Mouse (Mus musculus) neural tube, embryonic 13.5 days (tissue): ENCODE measurements around the gene Cald1. TPM values are rescaled to one million over a fixed set of nuclear protein-coding genes. Genes with fewer than 3 reads are reported as not detected.

Experiments used
- ATAC-seq: fragments of 200-750 bp; cut with Nextera tagmentation; 2 replicates; pipeline ENCODE4 v1.8.0; 2017; ENCODE audit warnings: low read depth, mild to moderate bottlenecking, moderate TSS enrichment, moderate library complexity
- H3K27ac ChIP-seq: fragments of 300-500 bp; sonication (generic); replicated peaks from 2 replicates; pipeline ENCODE4 v1.5.1; 2015; ENCODE audit warnings: moderate library complexity, mild to moderate bottlenecking, inconsistent platforms
- H3K27me3 ChIP-seq: fragments of 300-500 bp; sonication (generic); 2 replicates; pipeline ENCODE4 v1.6.1; 2015; ENCODE audit warnings: mild to moderate bottlenecking, inconsistent platforms
- H3K36me3 ChIP-seq: fragments of 300-500 bp; sonication (generic); 2 replicates; pipeline ENCODE4 v1.6.1; 2015; ENCODE audit warnings: mild to moderate bottlenecking, inconsistent platforms
- H3K4me1 ChIP-seq: fragments of 300-500 bp; sonication (generic); replicated peaks from 2 replicates; pipeline ENCODE4 v1.6.1; 2015; ENCODE audit warnings: inconsistent platforms
- H3K4me2 ChIP-seq: fragments of 300-500 bp; sonication (generic); 2 replicates; pipeline ENCODE4 v1.6.1; 2015; ENCODE audit warnings: inconsistent platforms, mild to moderate bottlenecking, moderate library complexity
- H3K4me3 ChIP-seq: fragments of 300-500 bp; sonication (generic); 2 replicates; pipeline ENCODE4 v1.5.1; 2015; ENCODE audit warnings: mild to moderate bottlenecking, inconsistent platforms
- H3K9ac ChIP-seq: fragments of 300-500 bp; sonication (generic); 2 replicates; pipeline ENCODE4 v1.6.1; 2015; ENCODE audit warnings: moderate library complexity, mild to moderate bottlenecking, inconsistent platforms
- H3K9me3 ChIP-seq: fragments of 300-500 bp; sonication (generic); 2 replicates; pipeline ENCODE4 v1.6.1; 2016; ENCODE audit warnings: inconsistent platforms
- WGBS: fragments of 180-500 bp; shearing (Covaris S2); methylation state at CpG from one replicate; pipeline ENCODE4 v1.1.7; 2015; 5-methylcytosine and 5-hydroxymethylcytosine counted together
- polyA plus RNA-seq: library from polyadenylated mRNA; unstranded; fragments of >200 nt; fragmentation: Nextera tagmentation; extraction: Ambion mirVana; gene quantifications from 2 replicates; pipeline ENCODE4 v1.2.1, GENCODE M21; 2015

Cald1 gene
- polyA plus RNA-seq, 1 experiment from 2014 or later, result 92.0 TPM

DNA sequence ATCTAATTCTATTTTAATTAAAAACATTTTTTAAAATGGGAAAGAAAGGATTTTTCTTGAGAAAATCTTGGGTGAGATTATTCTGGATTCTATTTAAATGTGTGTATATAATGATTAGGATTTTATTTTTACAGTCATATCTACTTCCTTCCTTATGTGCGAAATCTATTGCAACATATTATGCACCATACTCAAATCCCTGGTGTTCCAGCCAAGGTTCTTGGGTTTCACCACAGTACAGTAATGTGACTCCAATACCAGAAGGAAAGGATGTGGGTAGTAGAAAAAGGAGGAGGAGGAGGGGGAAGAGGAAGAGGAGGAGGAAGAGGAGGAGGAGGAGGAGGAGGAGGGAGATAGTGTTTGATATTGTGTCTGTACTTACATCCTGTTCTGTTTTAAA is 184.2 kb downstream of the Cald1 start:
- Histone ChIP-seq H3K27ac (no peak overlapping the region), H3K9ac (no peak overlapping the region), H3K36me3 (peaks cover 7% of the 10 kb centered on the region), H3K9me3 (no peaks in the 10 kb centered on the region), H3K4me2 (no peak overlapping the region), H3K27me3 (no peaks in the 10 kb centered on the region), H3K4me1 (0 out of 2 replicates have a peak, but pooled peaks cover 3% of the 10 kb centered on the region), H3K4me3 (no peak overlapping the region)
- 90% methylated on average over 1 of the region's 1 CpGs for whole genome bisulfite sequencing
- no peak for ATAC-seq

DNA sequence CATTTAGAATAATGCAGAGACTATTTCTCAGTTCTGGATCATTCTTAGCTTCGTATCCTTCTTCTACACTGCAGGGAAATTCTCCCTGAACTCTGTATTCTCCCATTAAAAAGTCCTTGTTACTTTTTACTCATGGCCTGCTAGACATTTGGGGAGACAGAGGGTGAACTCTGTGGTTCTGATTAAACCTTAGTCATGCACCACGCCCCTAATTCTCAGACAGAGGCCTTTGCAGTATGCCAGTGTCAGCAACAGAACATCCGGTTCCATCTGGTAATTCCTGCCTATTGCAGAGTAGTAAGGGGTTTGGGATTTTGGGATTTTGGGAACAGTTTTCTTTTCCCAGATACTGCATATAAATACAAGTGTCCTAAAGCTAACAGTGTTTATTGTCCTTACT is 198.6 kb downstream of the Cald1 start:
- no peak overlapping the region for H3K27ac ChIP-seq
- WGBS, result 88% methylated on average over 3 of the region's 3 CpGs
- H3K36me3 ChIP-seq, result no peaks in the 10 kb centered on the region
- H3K4me3 ChIP-seq, result no peak overlapping the region
- no peak for ATAC-seq
- H3K4me1 ChIP-seq, result no peaks in the 10 kb centered on the region
- no peaks in the 10 kb centered on the region for H3K27me3 ChIP-seq
- no peak overlapping the region for H3K9ac ChIP-seq
- no peaks in the 10 kb centered on the region for H3K9me3 ChIP-seq
- H3K4me2 ChIP-seq, result no peak overlapping the region

DNA sequence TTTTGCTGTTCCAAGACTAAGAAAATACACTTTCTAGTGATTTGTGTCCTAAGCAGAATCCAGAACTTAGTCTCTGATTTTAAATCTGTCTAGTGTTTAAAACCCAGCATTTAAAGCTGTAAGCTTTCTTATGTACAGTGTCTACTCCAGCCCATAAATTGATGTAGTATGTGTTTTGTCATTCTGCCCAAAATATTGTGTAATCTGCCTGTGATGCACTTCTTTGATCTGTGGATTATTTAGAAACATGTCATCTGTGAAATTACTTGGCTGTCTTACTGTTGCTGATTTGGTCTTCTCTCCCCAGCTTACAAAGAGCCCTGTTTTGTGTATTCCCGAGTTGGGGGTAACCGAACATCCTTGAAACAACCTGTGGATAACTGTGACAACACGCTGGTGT is 199.6 kb downstream of the Cald1 start:
- no peaks in the 10 kb centered on the region for H3K27me3 ChIP-seq
- H3K9ac ChIP-seq, result no peak overlapping the region
- WGBS, result 81% methylated on average over 3 of the region's 3 CpGs
- H3K36me3 ChIP-seq, result no peaks in the 10 kb centered on the region
- no peak overlapping the region for H3K4me3 ChIP-seq
- no peak overlapping the region for H3K4me2 ChIP-seq
- ATAC-seq, result no peak
- no peak overlapping the region for H3K27ac ChIP-seq
- no peaks in the 10 kb centered on the region for H3K9me3 ChIP-seq
- H3K4me1 ChIP-seq, result no peaks in the 10 kb centered on the region

DNA sequence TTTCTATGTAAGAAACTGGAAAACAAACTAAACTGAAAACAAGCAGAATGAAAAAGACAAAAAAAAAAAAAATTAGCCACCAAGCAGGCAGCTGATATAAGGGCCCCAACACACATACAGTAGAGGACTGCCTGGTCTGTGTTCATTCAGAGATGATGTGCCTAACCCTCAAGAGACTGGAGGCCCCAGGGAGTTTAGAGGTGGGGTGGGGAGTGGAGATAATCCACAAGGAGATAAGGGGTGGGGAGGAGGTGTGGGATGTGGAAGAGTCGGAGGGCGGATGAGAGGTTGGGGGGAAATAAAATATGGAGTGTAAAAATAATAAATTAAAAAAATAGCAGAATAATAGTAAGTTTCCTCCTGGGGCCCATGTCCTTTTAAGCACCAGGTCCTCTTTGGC is 207.3 kb downstream of the Cald1 start:
- Histone ChIP-seq H3K27me3 (no peaks in the 10 kb centered on the region), H3K36me3 (no peaks in the 10 kb centered on the region), H3K9me3 (no peaks in the 10 kb centered on the region), H3K9ac (no peak overlapping the region), H3K4me1 (no peaks in the 10 kb centered on the region), H3K4me2 (no peak overlapping the region), H3K4me3 (no peak overlapping the region), H3K27ac (no peak overlapping the region)
- no peak for ATAC-seq
- 86% methylated on average over 2 of the region's 2 CpGs for WGBS

DNA sequence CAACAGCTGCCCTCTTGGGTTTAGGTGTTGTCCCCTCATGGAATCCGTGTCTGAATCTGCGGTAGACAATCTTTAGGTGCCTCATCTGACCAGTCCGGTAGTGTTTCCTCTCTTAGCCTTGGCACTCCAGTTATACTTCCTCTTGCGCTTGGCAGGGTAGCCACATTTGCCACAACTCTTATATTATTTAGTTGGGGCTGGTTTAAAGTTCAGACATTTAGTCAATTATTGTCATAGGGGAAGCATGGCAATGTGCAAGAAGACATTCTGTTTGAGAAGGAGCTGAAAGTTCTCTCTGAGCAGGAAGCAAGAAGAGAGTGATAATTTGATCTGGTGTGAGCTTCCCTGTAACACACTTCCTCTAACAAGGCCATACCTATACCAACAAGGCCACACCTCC is 212.4 kb downstream of the Cald1 start:
- Histone ChIP-seq H3K4me3 (no peak overlapping the region), H3K9me3 (no peaks in the 10 kb centered on the region), H3K4me1 (no peaks in the 10 kb centered on the region), H3K9ac (no peak overlapping the region), H3K36me3 (no peaks in the 10 kb centered on the region), H3K27me3 (no peaks in the 10 kb centered on the region), H3K27ac (no peak overlapping the region), H3K4me2 (no peak overlapping the region)
- no peak for ATAC-seq
- 93% methylated on average over 4 of the region's 4 CpGs for WGBS

DNA sequence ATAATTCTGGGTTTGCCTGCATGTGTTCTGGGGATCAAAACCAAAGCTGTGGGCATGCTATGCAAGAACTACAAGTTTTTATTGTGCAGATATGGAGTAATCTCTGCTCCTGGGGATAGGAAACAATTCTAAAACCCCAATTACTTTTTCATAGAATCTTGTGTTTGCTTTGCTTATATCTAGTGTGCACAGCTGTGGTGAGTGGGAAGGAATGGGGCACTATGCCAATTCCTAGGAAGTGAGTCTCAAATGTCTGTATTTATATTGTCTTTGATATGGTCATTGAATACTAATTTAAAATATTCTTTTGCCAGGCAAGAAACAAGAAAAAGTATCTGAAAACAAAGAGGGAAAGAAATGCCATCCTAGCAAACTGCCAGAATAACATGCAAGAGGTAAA is 226.1 kb downstream of the Cald1 start:
- H3K9ac ChIP-seq, result no peak overlapping the region
- no peaks in the 10 kb centered on the region for H3K4me1 ChIP-seq
- no peaks in the 10 kb centered on the region for H3K9me3 ChIP-seq
- no peak overlapping the region for H3K4me2 ChIP-seq
- no peak overlapping the region for H3K27ac ChIP-seq
- no peak overlapping the region for H3K4me3 ChIP-seq
- H3K27me3 ChIP-seq, result no peaks in the 10 kb centered on the region
- ATAC-seq, result no peak
- no peaks in the 10 kb centered on the region for H3K36me3 ChIP-seq

Other genes with a start within 250 kb of the Cald1 start
- 11.3 and 14.4 TPM in 2 replicates for gene Akr1b8, start 244.4 kb upstream of the Cald1 start, polyA plus RNA-seq
- 9.1 and 10.9 TPM in 2 replicates for gene Akr1b10, start 214.3 kb upstream of the Cald1 start, polyA plus RNA-seq
- gene Akr1b7, start 186.2 kb upstream of the Cald1 start, polyA plus RNA-seq, result not detected in 2 replicates
- gene Bpgm, start 122.3 kb upstream of the Cald1 start, polyA plus RNA-seq, result 74.0 and 75.0 TPM in 2 replicates
- gene Agbl3, start 181.9 kb downstream of the Cald1 start, polyA plus RNA-seq, result 8.5 and 11.6 TPM in 2 replicates